Mouse (Mus musculus) NIH3T3 (cell line): Measurements from ENCODE around the gene H2afv.
"Not testable (repeated sequence)": the region's sequence is repeated elsewhere in the genome, so short reads cannot be mapped to it uniquely, and the experiment has no call there.

Experiments
- DNase-seq: peaks from one replicate; pipeline ENCODE4 v3.0.0-alpha.2; 2012; ENCODE audit warnings: low read depth

Gene H2afv

DNA sequence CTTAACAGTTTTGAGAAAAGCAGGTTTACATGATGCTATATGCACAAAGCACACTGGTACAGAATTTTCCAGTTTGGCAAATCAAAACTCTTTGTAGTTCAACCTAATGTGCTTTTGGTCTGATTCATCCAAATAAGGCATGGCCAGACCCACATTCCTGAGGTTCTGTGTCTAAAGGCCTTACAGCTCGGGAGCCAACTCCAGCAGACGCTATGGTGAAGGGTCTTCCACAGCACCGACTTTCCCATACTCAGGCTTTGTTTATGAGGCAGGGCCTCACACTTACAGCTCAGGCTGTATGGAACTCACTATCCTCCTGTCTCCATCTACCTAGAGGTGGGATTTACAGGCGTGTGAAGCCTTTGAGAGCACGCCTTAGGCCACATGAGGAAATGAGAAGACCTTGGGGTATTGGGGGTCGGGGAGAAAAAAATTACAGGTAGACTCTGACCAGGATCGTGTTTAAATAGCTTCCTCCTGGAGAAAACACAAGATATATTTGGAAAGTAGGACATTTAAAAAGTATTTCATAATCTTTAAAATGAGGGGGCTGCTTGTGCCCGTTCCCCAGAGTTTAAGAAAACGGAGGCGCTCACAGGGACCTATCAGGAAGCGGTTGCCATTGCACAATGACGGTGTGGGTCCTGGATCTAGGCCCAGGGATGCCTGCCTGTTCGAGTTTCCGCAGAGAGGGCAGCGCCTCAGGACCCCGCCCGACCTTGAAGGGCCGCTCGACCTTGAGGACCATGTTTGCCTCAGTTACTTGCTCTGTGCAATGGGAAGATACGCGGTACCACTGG lies 29.3 kb downstream of the H2afv start, which contains the start of gene Ppia:
TSS of gene Ppia (plus strand) at position 693 of the 800 bp plus-strand sequence.
- DNase-seq: peak; percentile 88

GRCm38 (mm10) chr11:6413264-6413663 lies 31.0 kb downstream of the H2afv start:
- no peak for DNase-seq

DNA sequence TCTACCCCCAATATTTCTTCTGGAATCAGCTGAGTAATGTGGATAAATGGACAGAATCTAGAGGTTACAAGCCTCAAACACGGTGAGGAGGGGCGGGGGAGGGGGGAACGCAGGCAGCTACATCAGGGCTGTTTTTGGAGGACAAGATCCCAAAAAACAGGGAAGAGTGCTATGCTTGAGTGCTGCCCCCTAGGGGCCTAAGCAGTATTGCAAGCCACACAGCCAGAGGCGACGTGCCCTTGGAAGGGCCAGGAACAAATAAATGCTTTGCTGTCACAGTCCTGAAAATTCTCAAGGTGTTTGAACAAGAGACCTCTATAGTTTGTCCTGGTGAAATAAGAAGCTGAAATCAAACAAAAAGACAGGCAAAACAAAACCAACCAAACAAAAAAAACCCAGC lies 32.6 kb downstream of the H2afv start:
- peak; percentile 89 for DNase-seq

DNA sequence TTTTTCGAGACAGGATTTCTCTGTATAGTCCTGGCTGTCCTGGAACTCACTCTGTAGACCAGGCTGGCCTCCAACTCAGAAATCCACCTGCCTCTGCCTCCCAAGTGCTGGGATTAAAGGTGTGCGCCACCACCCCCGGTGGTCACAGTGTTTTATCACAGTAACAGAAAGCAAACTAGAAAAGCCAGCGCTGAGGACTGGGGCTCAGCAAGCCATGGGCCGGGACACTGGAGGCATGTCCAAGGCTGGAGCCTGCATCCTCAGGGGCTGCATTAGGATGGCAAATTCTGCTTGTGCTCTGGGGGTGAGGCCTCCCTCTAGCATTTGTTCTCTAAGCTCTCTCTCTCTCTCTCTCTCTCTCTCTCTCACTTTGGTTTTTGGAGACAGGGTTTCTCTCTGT lies 33.5 kb downstream of the H2afv start:
- DNase-seq: not testable (repeated sequence)

DNA sequence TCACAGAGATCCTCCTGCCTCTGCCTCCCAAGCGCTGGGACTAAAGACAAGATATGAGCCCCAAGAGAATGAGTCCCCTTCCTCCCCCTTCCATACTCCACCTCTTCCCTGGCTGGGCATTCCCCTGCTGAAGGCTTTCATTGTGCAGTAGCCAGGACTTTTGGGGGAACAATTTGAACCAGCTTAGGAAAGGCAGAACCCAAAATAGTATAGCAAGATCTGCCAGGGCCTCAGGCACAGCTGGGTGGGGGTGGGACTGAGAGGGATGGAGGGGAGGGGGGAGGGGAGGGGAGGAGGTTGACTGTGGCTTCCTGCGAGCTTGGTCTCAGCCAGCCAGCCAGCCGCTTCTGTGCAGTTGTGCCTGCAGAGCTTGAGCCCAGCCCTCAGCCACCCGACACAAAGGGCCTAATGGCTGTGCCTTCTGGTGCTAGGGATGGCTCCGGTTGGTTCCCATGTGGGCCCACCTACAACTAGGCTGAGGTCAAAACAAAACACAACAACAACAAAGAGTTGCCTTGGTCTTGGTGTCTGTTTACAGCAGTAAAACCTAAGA lies 34.1 kb downstream of the H2afv start:
- DNase-seq: no peak

DNA sequence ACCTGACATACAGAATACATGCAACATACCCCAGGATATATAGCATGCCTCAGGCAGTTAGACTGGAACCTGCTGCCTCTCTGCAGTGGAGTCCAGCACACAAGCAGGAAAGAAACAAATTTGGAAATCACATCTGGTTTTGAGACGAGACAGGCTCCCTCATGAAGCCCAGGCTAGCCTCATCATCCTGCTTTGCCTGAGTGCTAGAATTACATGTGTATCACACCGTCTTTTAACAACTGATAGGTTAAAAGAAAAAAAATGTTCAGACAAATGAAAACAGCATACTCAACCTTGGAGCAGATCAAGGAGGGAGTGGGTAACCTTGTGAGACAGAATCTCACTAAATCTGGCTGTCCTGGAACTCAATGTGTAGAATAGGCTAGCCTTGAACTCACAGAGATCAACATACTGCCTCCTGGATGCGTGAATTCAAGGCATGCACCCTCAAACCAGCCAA lies 37.1 kb downstream of the H2afv start:
- DNase-seq: no peak

- peak; percentile 45 for DNase-seq
These were observed 37.7 kb downstream of the H2afv start for GRCm38 (mm10) chr11:6406251-6407161.

GRCm38 (mm10) chr11:6405591-6406081 lies 38.6 kb downstream of the H2afv start:
- no peak for DNase-seq

DNA sequence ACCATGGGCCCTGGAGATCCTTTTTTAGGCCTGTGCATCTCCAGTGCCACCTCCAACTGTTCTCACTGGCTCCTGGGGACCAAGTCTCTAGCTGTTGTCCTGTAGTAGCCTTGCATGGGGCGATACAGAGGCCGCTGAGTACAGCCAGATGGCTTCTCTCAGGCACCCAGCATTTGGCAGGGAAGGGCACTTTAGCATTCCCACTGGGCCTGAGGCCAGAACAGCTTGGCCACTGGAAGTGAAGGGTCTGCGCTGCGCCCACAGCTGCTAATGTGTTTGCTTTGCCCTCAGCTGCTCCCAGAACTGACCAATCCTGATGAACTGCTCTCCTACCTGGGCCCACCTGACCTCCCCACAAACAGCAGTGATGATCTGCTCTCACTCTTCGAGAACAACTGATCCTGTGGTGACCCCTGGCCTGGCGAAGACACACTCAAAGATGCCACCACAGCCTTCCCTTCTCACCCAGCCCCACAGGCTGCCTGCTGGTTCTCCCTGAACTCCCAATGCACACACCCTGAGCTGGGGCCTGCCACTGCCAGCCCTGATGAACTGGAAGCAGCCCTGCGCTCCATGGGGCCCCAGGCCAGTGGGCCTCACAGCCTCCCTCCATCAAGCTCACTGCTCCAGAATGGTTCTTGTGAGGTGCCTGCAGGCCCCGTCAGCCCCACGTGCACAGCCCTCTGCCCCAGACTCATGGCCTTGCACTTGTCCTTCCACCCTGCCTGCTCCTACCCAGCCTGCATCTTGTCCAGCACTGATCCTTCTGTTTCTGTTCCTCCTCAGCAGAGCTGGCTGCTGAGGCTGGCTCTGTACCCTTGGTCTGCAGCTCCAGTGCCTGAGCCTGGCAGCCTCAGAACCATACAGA lies 39.3 kb downstream of the H2afv start:
- DNase-seq: no peak

DNA sequence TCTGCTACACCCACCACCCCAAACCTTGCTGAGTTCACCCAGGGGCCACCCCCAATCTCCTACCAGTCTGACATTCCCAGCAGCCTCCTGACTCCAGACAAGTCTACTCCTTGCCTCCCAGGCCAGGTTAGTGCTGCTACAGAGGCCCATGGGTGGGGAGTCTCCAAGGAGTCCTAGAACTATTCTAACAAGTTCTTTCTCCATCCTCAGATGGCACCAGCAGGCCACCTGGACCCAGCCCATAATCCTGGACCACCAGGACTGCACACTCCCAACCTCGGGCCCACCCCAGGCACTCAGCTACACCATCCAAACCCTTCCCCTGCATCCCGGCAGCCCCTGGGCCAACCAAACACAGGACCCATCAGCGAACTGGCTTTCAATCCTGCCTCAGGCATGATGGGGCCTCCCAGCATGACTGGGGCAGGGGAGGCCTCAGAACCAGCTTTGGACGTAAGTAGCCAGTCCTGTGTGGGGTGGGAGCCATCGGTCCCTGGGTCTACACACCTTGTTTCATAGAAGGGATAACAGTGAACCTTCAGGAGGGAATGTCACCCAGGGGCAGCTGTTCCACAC lies 40.3 kb downstream of the H2afv start:
- no peak for DNase-seq

DNA sequence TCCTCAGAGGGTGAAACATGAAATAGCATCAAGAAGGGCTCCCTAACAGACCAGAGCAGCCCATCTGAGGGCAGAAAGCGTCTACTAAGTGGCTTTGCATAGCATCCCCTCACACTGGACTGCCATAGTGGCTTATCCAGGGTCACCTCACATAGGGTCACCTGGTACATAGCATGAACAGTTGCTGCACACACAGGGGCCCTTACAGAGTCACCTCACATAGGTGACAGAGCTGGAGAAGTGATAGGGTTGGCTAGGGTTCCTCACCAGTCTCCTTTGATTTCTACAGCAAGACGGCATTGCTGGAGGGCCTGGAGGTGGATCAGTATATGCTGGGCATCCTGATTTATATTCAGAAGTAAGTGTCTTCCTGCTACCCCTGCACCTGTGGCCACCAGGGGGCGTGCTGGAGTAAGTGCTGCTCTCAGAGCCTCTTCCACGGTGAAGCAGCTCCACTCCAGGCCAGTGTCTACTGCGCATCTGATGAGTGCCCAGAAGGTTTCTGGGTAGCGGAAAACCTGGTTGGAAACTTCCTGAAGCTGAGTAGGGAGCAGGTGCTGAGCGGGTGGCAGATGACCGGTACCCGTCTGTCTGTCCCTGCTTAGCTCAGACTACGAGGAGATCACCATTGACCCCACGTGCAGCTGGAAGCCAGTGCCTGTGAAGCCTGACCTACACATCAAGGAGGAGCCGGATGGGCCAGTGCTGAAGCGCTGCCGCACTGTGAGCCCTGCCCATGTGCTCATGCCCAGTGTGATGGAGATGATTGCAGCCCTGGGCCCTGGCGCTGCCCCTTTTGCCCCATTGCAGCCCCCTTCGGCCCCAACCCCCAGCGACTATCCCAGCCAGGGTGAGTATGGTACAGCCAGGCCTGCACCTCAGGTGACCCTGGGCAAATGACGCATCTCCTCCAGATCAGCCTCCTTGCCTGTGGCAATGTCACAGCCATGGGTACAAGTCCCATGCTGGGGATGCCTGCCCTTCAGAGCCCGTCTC lies 41.4 kb downstream of the H2afv start:
- peak; percentile 79 for DNase-seq

GRCm38 (mm10) chr11:6398141-6398540 lies 46.1 kb downstream of the H2afv start:
- DNase-seq: no peak

GRCm38 (mm10) chr11:6395565-6395964 lies 48.7 kb downstream of the H2afv start:
- DNase-seq: no peak

DNA sequence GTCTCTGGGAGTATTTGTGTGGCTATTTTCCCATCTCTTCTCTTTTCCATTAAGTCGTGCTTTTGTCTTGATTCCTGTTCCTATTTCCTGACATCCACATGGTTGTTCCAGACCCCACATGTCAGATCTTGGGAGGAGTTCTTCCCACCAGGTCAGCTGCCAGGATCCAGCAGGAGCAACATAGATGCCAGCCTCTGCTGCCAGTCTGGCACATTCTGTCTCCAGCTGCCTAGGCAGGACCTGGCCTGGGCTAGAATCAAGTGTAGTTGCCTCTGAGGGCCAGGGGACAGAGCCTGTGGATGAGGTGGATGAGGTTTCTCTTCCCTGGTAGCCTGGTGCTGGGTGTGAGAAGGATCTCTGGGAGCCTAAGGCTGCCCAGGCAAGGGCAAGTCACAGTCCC lies 50.4 kb downstream of the H2afv start:
- DNase-seq: no peak

DNA sequence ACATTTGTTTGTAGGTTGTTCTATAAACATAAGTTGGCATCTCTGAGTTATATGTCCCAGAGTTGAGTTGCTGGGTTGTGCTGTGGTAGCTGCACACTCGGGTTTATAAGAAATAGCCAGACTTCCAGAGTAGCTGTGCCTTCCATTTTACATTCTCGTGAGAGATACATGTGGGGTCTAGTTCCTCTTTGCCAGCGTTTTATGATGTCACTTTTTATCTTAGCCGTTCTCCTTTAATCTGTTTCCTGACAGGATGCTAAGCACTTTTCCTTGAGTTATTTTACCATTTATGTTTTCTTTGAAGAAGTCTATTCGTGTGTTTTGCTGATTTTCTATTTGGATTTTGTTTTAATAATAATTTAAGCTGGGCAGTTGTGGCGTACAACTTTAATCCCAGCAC lies 51.4 kb downstream of the H2afv start:
- DNase-seq: no peak

DNA sequence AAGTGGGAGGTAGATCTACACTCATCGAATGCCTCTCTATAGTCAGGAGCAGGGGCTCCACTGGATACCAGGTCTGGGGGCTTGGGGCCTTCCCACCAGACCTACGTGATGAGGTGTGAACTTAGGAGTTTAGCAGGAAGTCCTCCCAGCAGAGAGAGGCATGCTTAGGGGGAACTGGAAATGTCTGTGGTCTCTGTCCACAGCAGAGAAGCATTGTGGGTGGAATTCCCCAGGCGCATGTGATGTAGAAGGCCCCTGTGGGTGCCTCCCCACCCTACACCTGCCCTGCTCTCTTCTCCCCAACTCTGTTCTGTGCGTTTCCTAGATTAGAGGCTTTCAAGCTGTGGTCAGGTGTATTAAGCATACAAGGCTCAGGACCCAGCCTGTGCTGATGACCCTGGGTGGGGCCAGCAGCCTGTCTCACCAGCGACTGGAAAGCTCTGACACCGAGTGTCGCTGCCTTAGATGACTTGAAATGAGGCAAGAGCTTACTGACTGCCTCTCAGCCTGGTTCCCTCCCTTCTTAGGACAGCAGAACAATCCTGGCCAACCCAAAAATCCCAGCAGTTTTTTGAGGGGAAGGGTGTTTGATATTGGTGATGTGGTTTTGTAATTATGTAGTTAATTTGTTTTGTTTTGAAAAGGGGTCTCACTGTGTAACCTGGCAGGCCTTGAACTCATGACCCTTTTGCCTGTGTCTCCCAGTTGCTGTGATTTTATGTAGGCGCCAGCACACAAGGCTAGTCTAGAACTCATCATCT lies 52.5 kb downstream of the H2afv start:
- DNase-seq: no peak

- DNase-seq: no peak
These were observed 53.7 kb downstream of the H2afv start for GRCm38 (mm10) chr11:6390376-6391053.

- DNase-seq: no peak
These were observed 54.7 kb downstream of the H2afv start for GRCm38 (mm10) chr11:6389483-6389921.
